Comparison of ENCODE assay signal across 8 mouse cellular contexts in the genomic region with DNA sequence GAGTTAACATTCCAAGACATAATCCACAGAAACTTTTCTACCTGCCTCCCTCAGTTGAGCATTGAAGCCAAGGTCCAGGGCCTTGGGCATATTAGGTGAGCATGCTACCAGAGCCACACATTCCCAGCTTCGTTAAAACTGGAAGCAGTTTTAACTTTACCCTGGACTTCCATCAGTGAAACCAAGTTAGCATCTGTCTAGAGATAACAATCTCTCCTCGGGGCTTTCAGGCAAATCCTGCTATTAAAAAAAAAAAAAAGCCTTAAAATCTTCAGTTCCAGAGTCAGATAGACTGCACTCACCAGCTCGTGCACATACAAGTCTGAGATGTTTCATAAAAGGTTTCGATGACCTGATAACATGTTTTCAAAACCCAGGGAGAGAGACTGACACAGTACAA. TPM values are rescaled to one million over a fixed set of nuclear protein-coding genes. Genes with fewer than 3 reads are reported as not detected.
A peak's percentile ranks its signal among the peaks of the same experiment; 100 is the strongest.
DNase-seq lines count a peak whose midpoint lies in the region; ATAC-seq and TF ChIP-seq lines count a peak whose summit lies in the region.

No protein-coding gene starts in this region.

- peak overlapping the region; percentile 98 for H3K27ac ChIP-seq in gastrocnemius, adult 2 months
- H3K27ac ChIP-seq in lung, embryonic 14.5 days (ENCODE audit: low read depth) = peak overlapping the region; percentile 97
- peak overlapping the region; percentile 95 for H3K27ac ChIP-seq in limb, embryonic 10.5 days
- H3K27ac ChIP-seq in neural tube, embryonic 14.5 days (ENCODE audit: low read depth, low read length) = peak overlapping the region; percentile 95

- peak overlapping the region; percentile 86 for H3K4me2 ChIP-seq in lung, embryonic 14.5 days
- peak overlapping the region; percentile 70 for H3K4me2 ChIP-seq in neural tube, embryonic 14.5 days (ENCODE audit: low read depth, low read length)

- H3K4me3 ChIP-seq in gastrocnemius, adult 2 months = peak overlapping the region; percentile 77
- no peak overlapping the region for H3K4me3 ChIP-seq in lung, embryonic 14.5 days (ENCODE audit: low read depth, low read length)
- H3K4me3 ChIP-seq in limb, embryonic 10.5 days = no peak overlapping the region; the same call in 1 of the 2 replicates
- H3K4me3 ChIP-seq in neural tube, embryonic 14.5 days (ENCODE audit: low read depth, low read length) = no peak overlapping the region

- H3K27me3 ChIP-seq in lung, embryonic 14.5 days (ENCODE audit: insufficient read depth, low read length) = no peaks in the 10 kb centered on the region
- no peaks in the 10 kb centered on the region for H3K27me3 ChIP-seq in limb, embryonic 10.5 days (ENCODE audit: low read depth, poor library complexity, severe bottlenecking)
- H3K27me3 ChIP-seq in neural tube, embryonic 14.5 days (ENCODE audit: control insufficient read depth, insufficient read depth, low read length) = no peaks in the 10 kb centered on the region

- ATAC-seq in lung, embryonic 14.5 days (ENCODE audit: insufficient read depth) = no peak
- no peak for ATAC-seq in neural tube, embryonic 14.5 days (ENCODE audit: low read depth)
- no peak for ATAC-seq in cerebellum, adult (ENCODE audit: insufficient number of reproducible peaks, low FRiP score, low TSS enrichment)

- H3K9ac ChIP-seq in lung, embryonic 14.5 days = no peak overlapping the region
- peak overlapping the region; percentile 60; the same call in 1 of the 2 replicates for H3K9ac ChIP-seq in neural tube, embryonic 14.5 days (replicated peaks; ENCODE audit: low read depth, low read length)

- no peak for DNase-seq in gastrocnemius, adult 2 months
- DNase-seq in gastrocnemius, adult 18-20 months (ENCODE audit: low spot score) = no peak
- no peak for DNase-seq in lung, embryonic 14.5 days
- no peak for DNase-seq in lung, postnatal 4 days
- DNase-seq in limb, embryonic 10.5 days (ENCODE audit: low spot score) = no peak
- DNase-seq in cerebellum, adult 8-10 months = no peak

- H3K4me1 ChIP-seq in lung, embryonic 14.5 days (ENCODE audit: insufficient read depth) = peaks cover 21% of the 10 kb centered on the region
- peaks cover 61% of the 10 kb centered on the region for H3K4me1 ChIP-seq in limb, embryonic 10.5 days
- peaks cover 10% of the 10 kb centered on the region; the same call in 1 of the 2 replicates for H3K4me1 ChIP-seq in neural tube, embryonic 14.5 days (ENCODE audit: control insufficient read depth, insufficient read depth, low read length)

- intact Hi-C loops in gastrocnemius, adult 2 months (cut with DNase I) = no loop called here

- TF ChIP-seq CTCF in gastrocnemius, adult 2 months (IDR thresholded peaks at IDR 0.05) = no peak
- TF ChIP-seq CTCF in lung, embryonic 14.5 days (IDR thresholded peaks at IDR 0.05; ENCODE audit: low read depth) = no peak

- no peaks in the 10 kb centered on the region for H3K9me3 ChIP-seq in lung, embryonic 14.5 days (ENCODE audit: low read depth, low read length)
- H3K9me3 ChIP-seq in limb, embryonic 10.5 days (replicated peaks) = no peaks in the 10 kb centered on the region
- H3K9me3 ChIP-seq in neural tube, embryonic 14.5 days (ENCODE audit: control insufficient read depth, low read length) = no peaks in the 10 kb centered on the region

- 55% methylated on average over 4 of the region's 4 CpGs for WGBS in lung, embryonic 14.5 days
- 65% methylated on average over 4 of the region's 4 CpGs for WGBS in limb, embryonic 10.5 days
- 75% methylated on average over 4 of the region's 4 CpGs for WGBS in neural tube, embryonic 14.5 days

- no peaks in the 10 kb centered on the region for H3K36me3 ChIP-seq in lung, embryonic 14.5 days (ENCODE audit: insufficient read depth)
- no peaks in the 10 kb centered on the region for H3K36me3 ChIP-seq in limb, embryonic 10.5 days
- H3K36me3 ChIP-seq in neural tube, embryonic 14.5 days (ENCODE audit: control insufficient read depth, insufficient read depth, low read length) = no peaks in the 10 kb centered on the region

RNA-seq across cellular contexts. Expression of gene Fos, which starts 17.4 kb away (rescaled TPM):
- total RNA-seq in gastrocnemius, adult 2 months (2021) = 1 to 10 TPM; 3.6 to 8.7 TPM
- total RNA-seq in gastrocnemius, adult 18-20 months (2021) = 10 to 100 TPM in 1 of 2 experiments, 1 to 10 TPM in 1; 6.5 to 69.9 TPM
- 3.7 and 3.8 TPM in 2 replicates for polyA plus RNA-seq in lung, embryonic 14.5 days (2014; fragmentation: Nextera tagmentation; extraction: Ambion mirVana)
- polyA plus RNA-seq in limb, embryonic 10.5 days (2016; fragmentation: Nextera tagmentation; extraction: Ambion mirVana) = 0.76 and 0.80 TPM in 2 replicates
- polyA plus RNA-seq in neural tube, embryonic 14.5 days (2014; fragmentation: Nextera tagmentation; extraction: Ambion mirVana) = 2.8 and 4.0 TPM in 2 replicates
